ENCODE assay signal across 7 mouse cellular contexts in the genomic region with DNA sequence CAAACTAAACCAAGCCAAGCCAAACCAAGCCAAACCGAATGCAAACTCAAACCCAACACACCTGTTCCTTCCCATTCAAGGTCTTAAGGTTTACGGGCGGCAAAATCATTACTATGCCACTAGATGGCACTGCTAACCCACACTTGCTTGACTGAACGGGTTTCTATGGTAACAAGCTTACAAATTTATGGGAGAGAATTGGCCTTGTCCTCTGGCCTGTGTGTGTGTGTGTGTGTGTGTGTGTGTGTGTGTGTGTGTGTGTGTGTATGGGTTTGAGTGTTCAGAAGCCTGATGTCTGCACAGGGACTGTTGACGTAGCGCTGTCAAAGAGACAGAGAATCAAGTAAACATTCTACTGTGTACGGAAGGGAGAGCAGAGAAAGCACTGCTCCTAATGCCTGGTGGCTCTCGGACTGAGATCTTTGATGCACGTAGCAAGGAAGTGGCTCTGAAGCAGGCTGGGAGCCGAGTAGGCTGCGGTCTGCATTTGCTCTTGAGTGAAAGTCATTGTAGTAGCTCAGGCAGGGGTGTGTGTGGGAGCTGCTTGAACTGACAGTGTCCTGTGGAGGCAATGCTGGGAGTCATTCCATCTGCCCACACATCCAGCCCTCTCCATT.
A peak's percentile ranks its signal among the peaks of the same experiment; 100 is the strongest.
DNase-seq lines count a peak whose midpoint lies in the region.

No protein-coding gene starts in this region.

- peak; percentile 85 for DNase-seq in T-cell, adult 2 months (ENCODE audit: low spot score)
- peak; percentile 80 for DNase-seq in cerebellum, adult 9-10 months
- peak; percentile 42 to 53 for DNase-seq in frontal cortex, postnatal 10 days (ENCODE audit: low spot score in 2 of 2)
- DNase-seq in hindlimb bud, embryonic 11.5 days (ENCODE audit: extremely low spot score, low read depth, low spot score): peak; percentile 54
- DNase-seq in left cerebral cortex, adult 18-20 months (ENCODE audit: low spot score in 2 of 2): peak; percentile 53 to 55
- peak; percentile 39 to 57 for DNase-seq in lung, postnatal 4 days
- DNase-seq in right cerebral cortex, adult 2 months (ENCODE audit: low spot score in 2 of 2): peak; percentile 54 to 72

Comparison
In these comparisons a context has a peak if more than half of its experiments do, and no peak if none do; other contexts are left out.
1. Peak in every context shown above with its lines: DNase-seq.